Mouse (Mus musculus) kidney, adult 2 months (tissue): ENCODE measurements around the gene Hoxb4. TPM values are rescaled to one million over a fixed set of nuclear protein-coding genes. Genes with fewer than 3 reads are reported as not detected.

Source experiments
- DNase-seq: peaks from one replicate; pipeline ENCODE4 v3.0.0; 2021
- H3K27ac ChIP-seq: fragments of 200-500 bp; 2 replicates; pipeline ENCODE4 v1.5.1; 2012; ENCODE audit warnings: low read depth, low read length, control low read depth, inconsistent platforms; ENCODE audit not compliant: insufficient read depth
- H3K27me3 ChIP-seq: fragments of 200-500 bp; replicated peaks from 2 replicates; pipeline ENCODE4 v1.6.1; 2012; ENCODE audit warnings: mild to moderate bottlenecking, moderate library complexity, low read length, inconsistent platforms; ENCODE audit not compliant: control insufficient read depth, insufficient read depth
- H3K36me3 ChIP-seq: fragments of 200-500 bp; 2 replicates; pipeline ENCODE4 v1.6.1; 2012; ENCODE audit warnings: mild to moderate bottlenecking, moderate library complexity, low read length, inconsistent platforms; ENCODE audit not compliant: control insufficient read depth, insufficient read depth
- H3K4me1 ChIP-seq: fragments of 200-500 bp; 2 replicates; pipeline ENCODE4 v1.6.1; 2011; ENCODE audit warnings: low read length; ENCODE audit not compliant: control insufficient read depth, insufficient read depth
- H3K4me3 ChIP-seq: fragments of 200-500 bp; 2 replicates; pipeline ENCODE4 v1.5.1; 2011; ENCODE audit warnings: mild to moderate bottlenecking, low read depth, low read length, control low read depth; ENCODE audit not compliant: insufficient read depth
- CTCF ChIP-seq: fragments of 200-500 bp; conservative IDR thresholded peaks from 2 replicates; pipeline ENCODE4 v1.5.1; 2011; ENCODE audit warnings: low read depth, mild to moderate bottlenecking, control low read depth, low read length, moderate library complexity, mixed read lengths; ENCODE audit not compliant: insufficient read depth, insufficient read length
- POLR2A ChIP-seq: fragments of 200-500 bp; IDR thresholded peaks from one replicate; pipeline ENCODE4 v1.6.1; 2011; ENCODE audit warnings: low read depth, low read length, control low read depth
- WGBS: fragments of 180-500 bp; shearing (Covaris S2); methylation state at CpG from one replicate; pipeline ENCODE4 v1.1.7; 2018; 5-methylcytosine and 5-hydroxymethylcytosine counted together
- polyA plus RNA-seq: library from polyadenylated mRNA; depleted of rRNA; stranded (reverse); fragments of >200 nt; gene quantifications from 2 replicates; pipeline ENCODE4 v1.2.3, GENCODE M21; 2012

Gene Hoxb4
- polyA plus RNA-seq, 1 experiment, result 12.6 TPM

GRCm38 (mm10) chr11:96351831-96352230 lies 33.8 kb downstream of the Hoxb4 start:
- peaks cover 21% of the 10 kb centered on the region for H3K4me1 ChIP-seq
- peak; percentile 91 for DNase-seq
- H3K27me3 ChIP-seq, result no peaks in the 10 kb centered on the region
- H3K36me3 ChIP-seq, result no peaks in the 10 kb centered on the region
- TF ChIP-seq POLR2A, result peak; percentile 47
- TF ChIP-seq CTCF, result no peak
- peak overlapping the region; percentile 97 for H3K4me3 ChIP-seq
- 2% methylated on average over 22 of the region's 22 CpGs for WGBS
- H3K27ac ChIP-seq, result peak overlapping the region; percentile 72

DNA sequence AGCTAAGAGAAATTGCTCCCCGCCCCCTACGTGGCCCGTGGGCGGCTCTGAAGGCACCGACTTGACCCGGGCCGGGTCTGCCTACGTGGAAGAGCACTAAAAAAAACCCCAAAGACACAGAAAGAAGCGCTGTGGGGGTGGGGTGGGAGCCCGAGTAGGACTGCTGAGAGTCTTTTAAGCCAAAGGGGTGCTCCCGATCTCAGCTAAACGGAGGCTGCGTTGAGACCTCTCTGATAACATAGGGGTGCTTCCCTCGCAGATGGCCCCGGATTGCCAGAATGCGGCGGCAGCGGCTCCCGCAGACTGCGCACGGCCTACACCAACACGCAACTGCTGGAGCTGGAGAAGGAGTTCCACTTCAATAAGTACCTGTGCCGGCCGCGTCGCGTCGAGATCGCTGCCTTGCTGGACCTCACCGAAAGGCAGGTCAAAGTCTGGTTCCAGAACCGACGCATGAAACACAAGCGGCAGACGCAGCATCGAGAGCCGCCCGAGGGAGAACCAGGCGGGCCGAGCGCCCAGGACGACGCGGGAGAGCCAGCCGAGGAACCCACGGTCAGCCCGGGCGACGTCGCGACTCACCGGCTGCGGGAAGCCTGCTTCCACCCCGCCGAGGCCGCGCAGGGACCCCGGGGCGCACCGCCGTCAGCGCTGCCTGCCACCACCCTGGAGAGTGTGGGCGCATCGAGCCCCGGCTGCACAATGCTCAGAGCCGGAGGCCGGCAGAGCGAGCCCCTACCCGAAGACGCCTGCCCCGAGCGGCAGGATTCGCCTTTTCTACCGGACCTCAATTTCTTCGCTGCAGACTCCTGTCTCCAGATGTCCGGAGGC lies 34.8 kb downstream of the Hoxb4 start:
- no peaks in the 10 kb centered on the region for H3K27me3 ChIP-seq
- peaks cover 16% of the 10 kb centered on the region for H3K4me1 ChIP-seq
- no peaks in the 10 kb centered on the region for H3K36me3 ChIP-seq
- under 1% methylated on average over 75 of the region's 75 CpGs for WGBS
- H3K4me3 ChIP-seq, result peak overlapping the region; percentile 97
- peak overlapping the region; percentile 72 for H3K27ac ChIP-seq
- no peak for TF ChIP-seq CTCF
- TF ChIP-seq POLR2A, result peak; percentile 18
- peak; percentile 89 for DNase-seq

- peak; percentile 67 for DNase-seq
- peak overlapping the region; percentile 72 for H3K27ac ChIP-seq
- 4% methylated on average over 14 of the region's 14 CpGs for WGBS
These were observed 35.4 kb downstream of the Hoxb4 start for GRCm38 (mm10) chr11:96353522-96353841.

DNA sequence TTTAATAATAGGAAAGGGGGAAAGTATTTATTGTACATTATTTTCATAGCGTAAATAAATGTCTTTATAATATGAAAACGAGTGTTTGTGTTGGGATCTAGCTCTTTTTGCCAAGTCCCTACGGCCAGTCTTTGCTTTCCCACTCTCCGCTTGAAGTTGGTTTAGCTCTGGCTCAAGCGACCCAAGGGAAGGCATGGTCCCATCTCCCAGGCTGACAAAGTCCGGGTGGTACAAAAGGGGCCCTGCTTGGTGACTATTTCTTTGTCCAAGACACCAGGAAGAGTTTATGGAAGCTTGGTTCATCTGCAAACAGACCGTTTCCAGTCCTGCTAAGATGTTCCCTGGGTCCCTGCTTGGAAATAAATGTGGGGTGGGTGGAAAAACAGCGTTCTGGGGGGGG lies 35.9 kb downstream of the Hoxb4 start:
- Histone ChIP-seq H3K4me3 (peak overlapping the region; percentile 56), H3K4me1 (peaks cover 8% of the 10 kb centered on the region; the same call in 1 of the 2 replicates), H3K27me3 (no peaks in the 10 kb centered on the region), H3K36me3 (no peaks in the 10 kb centered on the region), H3K27ac (peak overlapping the region; percentile 95)
- TF ChIP-seq CTCF (no peak), POLR2A (no peak)
- DNase-seq, result peak; percentile 55
- WGBS, result 11% methylated on average over 8 of the region's 8 CpGs

More at GRCm38 (mm10) chr11:96353522-96353841, 35.4 kb downstream of the Hoxb4 start:
- Histone ChIP-seq H3K4me3 (peak overlapping the region; percentile 97), H3K27me3 (no peaks in the 10 kb centered on the region), H3K36me3 (no peaks in the 10 kb centered on the region), H3K4me1 (peaks cover 11% of the 10 kb centered on the region; the same call in 1 of the 2 replicates)
- TF ChIP-seq POLR2A (no peak), CTCF (no peak)

DNA sequence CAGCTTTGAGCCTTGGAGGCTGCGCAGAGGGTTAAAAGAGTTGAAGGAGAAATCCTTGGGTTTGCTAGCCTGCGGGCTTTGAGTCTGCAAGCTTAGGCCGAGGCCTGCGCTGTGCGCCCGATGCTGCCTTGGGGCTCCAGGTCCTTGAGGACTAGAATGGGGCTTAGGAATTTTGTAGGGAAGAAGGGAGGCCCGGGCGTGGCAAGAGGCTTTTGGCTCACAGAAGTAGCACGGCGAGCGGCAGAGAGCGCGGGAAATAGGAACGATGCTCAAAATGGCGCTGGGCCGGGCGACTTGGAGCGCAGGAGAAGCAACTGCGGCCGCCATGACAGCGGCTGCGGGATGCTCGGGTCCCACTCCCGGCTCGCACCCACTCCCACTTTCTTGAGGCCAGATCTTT lies 36.3 kb downstream of the Hoxb4 start:
- no peak for TF ChIP-seq CTCF
- TF ChIP-seq POLR2A, result no peak
- no peaks in the 10 kb centered on the region for H3K36me3 ChIP-seq
- peak; percentile 72 for DNase-seq
- H3K4me1 ChIP-seq, result peaks cover 8% of the 10 kb centered on the region; the same call in 1 of the 2 replicates
- H3K27ac ChIP-seq, result peak overlapping the region; percentile 95
- 6% methylated on average over 25 of the region's 25 CpGs for WGBS
- peak overlapping the region; percentile 56 for H3K4me3 ChIP-seq
- H3K27me3 ChIP-seq, result no peaks in the 10 kb centered on the region

- Histone ChIP-seq H3K4me3 (peak overlapping the region; percentile 56), H3K4me1 (peaks cover 8% of the 10 kb centered on the region; the same call in 1 of the 2 replicates), H3K27me3 (no peaks in the 10 kb centered on the region), H3K36me3 (no peaks in the 10 kb centered on the region), H3K27ac (peak overlapping the region; percentile 95)
- no peak for DNase-seq
- 22% methylated on average over 9 of the region's 9 CpGs for WGBS
- no peak for TF ChIP-seq POLR2A
- TF ChIP-seq CTCF, result no peak
These were observed 36.8 kb downstream of the Hoxb4 start for GRCm38 (mm10) chr11:96354801-96355311.

GRCm38 (mm10) chr11:96363807-96364206 lies 45.7 kb downstream of the Hoxb4 start:
- peak; percentile 67 for DNase-seq
- no peaks in the 10 kb centered on the region for H3K36me3 ChIP-seq
- H3K27ac ChIP-seq, result no peak overlapping the region
- WGBS, result 49% methylated on average over 5 of the region's 5 CpGs
- peaks cover 1% of the 10 kb centered on the region; the same call in 1 of the 2 replicates for H3K27me3 ChIP-seq
- H3K4me1 ChIP-seq, result no peaks in the 10 kb centered on the region
- TF ChIP-seq POLR2A (no peak), CTCF (no peak)
- no peak overlapping the region for H3K4me3 ChIP-seq
